Mouse (Mus musculus) lung, adult 2 months (tissue): Measurements from ENCODE around the gene Kifap3.

ENCODE experiments used
- CTCF ChIP-seq: fragments of 200-500 bp; IDR thresholded peaks from 2 replicates; pipeline ENCODE4 v1.5.1; 2011; ENCODE audit warnings: mild to moderate bottlenecking, low read length, control low read depth; ENCODE audit not compliant: insufficient read depth
- POLR2A ChIP-seq: fragments of 200-500 bp; IDR thresholded peaks from 2 replicates; pipeline ENCODE4 v1.6.1; 2011; ENCODE audit warnings: low read depth, mild to moderate bottlenecking, control low read depth, low read length, borderline replicate concordance; ENCODE audit errors: extremely low read depth

DNA sequence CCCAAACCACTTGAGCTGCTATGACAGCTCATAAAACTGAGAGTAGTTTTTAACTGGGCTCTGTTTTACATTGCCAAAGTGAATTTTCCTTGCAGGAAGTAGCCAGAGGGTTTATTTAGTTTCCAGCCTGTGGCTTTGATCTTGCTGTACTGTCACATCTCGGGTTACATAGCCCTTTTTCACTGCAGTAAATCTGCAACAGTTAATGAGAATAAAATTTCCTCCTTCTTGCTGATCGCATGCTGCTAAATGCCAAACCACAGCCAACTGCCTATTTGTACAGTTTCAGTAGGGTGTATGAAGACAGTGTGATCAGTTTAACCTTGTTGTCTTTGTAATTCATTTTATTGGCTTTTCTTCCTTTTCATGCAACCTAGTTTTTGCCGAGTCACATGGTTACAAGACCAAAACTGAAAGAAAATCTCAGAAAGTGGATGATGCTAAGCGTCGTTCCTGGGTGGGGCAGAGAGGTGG is 118.9 kb downstream of the Kifap3 start:
- TF ChIP-seq CTCF (no peak), POLR2A (no peak)
